Mouse (Mus musculus): ENCODE data around the gene Lrrc2.

DNA sequence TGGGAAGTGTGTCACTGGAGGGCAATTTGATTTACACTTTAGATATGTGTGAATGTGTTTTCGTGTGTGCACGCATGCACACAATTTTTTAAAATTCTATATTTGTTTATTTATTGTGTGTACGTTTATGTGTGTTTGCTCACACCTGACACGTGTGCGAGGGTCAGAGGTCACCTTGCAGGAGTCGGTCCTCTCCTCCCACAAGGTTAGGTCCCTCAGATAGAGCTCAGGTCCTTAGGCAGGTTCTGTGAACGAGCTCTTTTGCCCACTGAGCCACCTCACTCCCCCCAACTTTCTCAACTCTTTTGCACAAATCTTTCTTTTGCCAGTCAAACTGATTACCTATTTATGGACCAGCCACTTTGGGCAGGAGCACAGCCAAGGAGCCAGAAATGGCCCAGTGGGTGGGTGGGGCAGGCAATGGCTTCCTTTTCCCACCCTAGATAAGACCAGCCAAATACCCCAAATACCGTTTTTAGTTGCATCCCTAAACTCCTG is 2.5 kb upstream of the Lrrc2 start:
- TF ChIP-seq POLR2A (IDR thresholded peaks at IDR 0.05; ENCODE audit: control insufficient read depth, low read depth, low read length) = no peak
- no peak for TF ChIP-seq CTCF (IDR thresholded peaks at IDR 0.05; ENCODE audit: control insufficient read depth, insufficient read depth, insufficient replicate concordance, low read depth, low read length)
